ENCODE assay signal across 11 mouse cellular contexts in the genomic region with DNA sequence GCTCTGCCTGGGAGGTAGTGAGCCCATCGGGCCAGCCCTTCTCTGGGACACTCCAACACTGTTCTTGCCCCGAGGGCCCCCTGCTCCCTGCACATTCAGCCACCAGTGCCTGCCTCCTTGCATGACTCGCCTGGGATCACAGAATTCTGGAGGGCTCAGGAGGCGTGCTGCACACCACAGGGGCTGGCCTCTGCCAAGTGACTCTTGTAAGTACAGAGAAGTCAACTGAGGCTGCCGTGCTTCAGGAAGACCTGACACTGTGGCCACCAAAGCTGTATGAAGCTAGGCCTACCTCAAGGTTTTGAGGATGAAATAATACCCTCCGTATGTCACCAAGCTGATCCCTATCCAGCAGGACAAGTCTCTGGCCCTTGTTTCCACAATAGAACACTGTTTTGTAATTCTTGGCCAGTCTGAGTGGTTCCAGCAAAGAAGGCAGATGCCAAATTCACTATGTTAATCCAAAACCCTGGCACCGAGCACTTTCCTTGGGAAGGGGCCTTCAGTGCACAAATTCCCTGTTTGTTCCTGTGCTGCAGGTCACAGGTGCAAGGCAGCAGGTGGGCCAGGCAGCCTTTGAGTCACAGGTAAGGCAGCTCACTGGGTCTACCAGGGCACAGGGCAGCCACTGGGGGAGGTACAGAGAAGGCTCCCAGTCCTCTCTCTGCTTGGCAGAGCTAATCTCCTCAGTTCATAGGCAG. TPM values are rescaled to one million over a fixed set of nuclear protein-coding genes. Genes with fewer than 3 reads are reported as not detected.
DNase-seq lines count a peak whose midpoint lies in the region; ATAC-seq and TF ChIP-seq lines count a peak whose summit lies in the region.
"Had no signal": no experiment of that assay in that cellular context is flagged by ENCODE, and none has a peak within 500 bp of the region (broad histone marks: within the 10 kb centered on the region; RNA-seq: fewer than 3 reads in every experiment).

No protein-coding gene starts in this region.

- H3K4me3 ChIP-seq in gastrocnemius, adult 2 months, result peak overlapping the region; percentile 36
- H3K4me3 ChIP-seq in limb, embryonic 12.5 days (replicated peaks), result no peak overlapping the region
- H3K4me3 ChIP-seq in limb, embryonic 10.5 days, result no peak overlapping the region
- no peak overlapping the region for H3K4me3 ChIP-seq in midbrain, embryonic 16.5 days (ENCODE audit: low read depth, low read length)
- no peak overlapping the region for H3K4me3 ChIP-seq in intestine, embryonic 16.5 days (ENCODE audit: low read length)

- intact Hi-C loops in gastrocnemius, adult 2 months (cut with DNase I), result no loop called here
- intact Hi-C loops in left cerebral cortex, postnatal 14 days (cut with DNase I), result no loop called here

- ATAC-seq in limb, embryonic 12.5 days (ENCODE audit: insufficient number of reproducible peaks, insufficient read depth, low FRiP score, low TSS enrichment, low read depth), result no peak
- 0 out of 2 replicates have a peak, but pooled peaks have one; percentile 24 for ATAC-seq in midbrain, embryonic 16.5 days
- no peak for ATAC-seq in intestine, embryonic 16.5 days

- DNase-seq in gastrocnemius, adult 2 months, result no peak
- no peak for DNase-seq in gastrocnemius, postnatal 25 days
- DNase-seq in limb, embryonic 10.5 days (ENCODE audit: low spot score), result no peak
- DNase-seq in cerebellum, postnatal 10 days, result peak; percentile 81 to 84
- DNase-seq in left cerebral cortex, postnatal 14 days (ENCODE audit: low spot score in 2 of 2), result no peak

- WGBS in limb, embryonic 12.5 days, result 64% methylated on average over 7 of the region's 7 CpGs
- WGBS in limb, embryonic 10.5 days, result 72% methylated on average over 7 of the region's 7 CpGs
- WGBS in midbrain, embryonic 16.5 days, result 51% methylated on average over 7 of the region's 7 CpGs
- 49% methylated on average over 7 of the region's 7 CpGs for WGBS in intestine, embryonic 16.5 days

- no peak overlapping the region; the same call in 1 of the 2 replicates for H3K9ac ChIP-seq in limb, embryonic 12.5 days (replicated peaks)
- H3K9ac ChIP-seq in midbrain, embryonic 16.5 days (ENCODE audit: low read depth, low read length), result no peak overlapping the region
- no peak overlapping the region for H3K9ac ChIP-seq in intestine, embryonic 16.5 days (ENCODE audit: low read depth, low read length)

- no peak for TF ChIP-seq CTCF in gastrocnemius, adult 2 months (IDR thresholded peaks at IDR 0.05)

- H3K36me3 ChIP-seq in limb, embryonic 12.5 days, result no peaks in the 10 kb centered on the region
- no peaks in the 10 kb centered on the region for H3K36me3 ChIP-seq in limb, embryonic 10.5 days
- no peaks in the 10 kb centered on the region for H3K36me3 ChIP-seq in midbrain, embryonic 16.5 days (ENCODE audit: control insufficient read depth, insufficient read depth, low read length)
- H3K36me3 ChIP-seq in intestine, embryonic 16.5 days (ENCODE audit: control insufficient read depth, insufficient read depth, low read length), result no peaks in the 10 kb centered on the region

- peaks cover 12% of the 10 kb centered on the region for H3K4me1 ChIP-seq in limb, embryonic 12.5 days (replicated peaks)
- H3K4me1 ChIP-seq in limb, embryonic 10.5 days, result peaks cover 5% of the 10 kb centered on the region; the same call in 1 of the 2 replicates
- peaks cover 6% of the 10 kb centered on the region; the same call in 1 of the 2 replicates for H3K4me1 ChIP-seq in midbrain, embryonic 16.5 days (ENCODE audit: control insufficient read depth, insufficient read depth, low read length)
- no peaks in the 10 kb centered on the region for H3K4me1 ChIP-seq in intestine, embryonic 16.5 days (ENCODE audit: control insufficient read depth, insufficient read depth, low read length)

- H3K27me3 ChIP-seq in limb, embryonic 12.5 days, result 0 out of 2 replicates have a peak, but pooled peaks cover 5% of the 10 kb centered on the region
- H3K27me3 ChIP-seq in limb, embryonic 10.5 days (ENCODE audit: low read depth, poor library complexity, severe bottlenecking), result no peaks in the 10 kb centered on the region
- no peaks in the 10 kb centered on the region for H3K27me3 ChIP-seq in midbrain, embryonic 16.5 days (ENCODE audit: control insufficient read depth, insufficient read depth, low read depth, low read length)
- no peaks in the 10 kb centered on the region for H3K27me3 ChIP-seq in intestine, embryonic 16.5 days (replicated peaks; ENCODE audit: control insufficient read depth, insufficient read depth, low read length)

- H3K9me3 ChIP-seq in limb, embryonic 12.5 days, result no peaks in the 10 kb centered on the region
- no peaks in the 10 kb centered on the region for H3K9me3 ChIP-seq in limb, embryonic 10.5 days (replicated peaks)
- no peaks in the 10 kb centered on the region for H3K9me3 ChIP-seq in midbrain, embryonic 16.5 days (replicated peaks; ENCODE audit: control insufficient read depth, low read length, poor library complexity, severe bottlenecking)
- no peaks in the 10 kb centered on the region for H3K9me3 ChIP-seq in intestine, embryonic 16.5 days (ENCODE audit: control insufficient read depth, low read length)

- H3K4me2 ChIP-seq in limb, embryonic 12.5 days, result 0 out of 2 replicates have a peak overlapping the region, but pooled peaks have one; percentile 8
- H3K4me2 ChIP-seq in midbrain, embryonic 16.5 days (ENCODE audit: low read length), result no peak overlapping the region
- H3K4me2 ChIP-seq in intestine, embryonic 16.5 days (ENCODE audit: low read depth, low read length), result no peak overlapping the region

- H3K27ac ChIP-seq in gastrocnemius, adult 2 months, result peak overlapping the region; percentile 82
- peak overlapping the region; percentile 85 for H3K27ac ChIP-seq in limb, embryonic 12.5 days
- no peak overlapping the region for H3K27ac ChIP-seq in limb, embryonic 10.5 days
- H3K27ac ChIP-seq in midbrain, embryonic 16.5 days (ENCODE audit: low read length), result peak overlapping the region; percentile 64
- no peak overlapping the region for H3K27ac ChIP-seq in intestine, embryonic 16.5 days (ENCODE audit: low read length)

RNA-seq across cellular contexts. Expression of a gene that starts 19.3 kb away (rescaled TPM):
- under 1 TPM in 1 of 2 experiments, not detected in 1; 0.23 TPM for total RNA-seq in gastrocnemius, adult 2 months (2021)
- under 1 TPM; 0.32 to 0.46 TPM for total RNA-seq in gastrocnemius, postnatal 25 days (2021)
- 0.15 and 0.58 TPM in 2 replicates for polyA plus RNA-seq in limb, embryonic 12.5 days (2016; fragmentation: Nextera tagmentation; extraction: Ambion mirVana)
- 0.36 and 0.38 TPM in 2 replicates for polyA plus RNA-seq in limb, embryonic 10.5 days (2016; fragmentation: Nextera tagmentation; extraction: Ambion mirVana)
- 5.1 and 6.8 TPM in 2 replicates for polyA plus RNA-seq in midbrain, embryonic 16.5 days (2015; fragmentation: Nextera tagmentation; extraction: Ambion mirVana)
- 1 to 10 TPM; 9.1 to 9.3 TPM for total RNA-seq in left cerebral cortex, postnatal 14 days (2021)
- polyA plus RNA-seq in intestine, embryonic 16.5 days (2015; fragmentation: Nextera tagmentation; extraction: Ambion mirVana), result 0.66 and 0.81 TPM in 2 replicates
- total RNA-seq: megakaryocyte, adult 5-6 weeks had no signal

RNA-seq across cellular contexts. Expression of a gene that starts 27.6 kb away (rescaled TPM):
- total RNA-seq in gastrocnemius, adult 2 months (2021), result 100 to 1,000 TPM; 151 to 153 TPM
- total RNA-seq in gastrocnemius, postnatal 25 days (2021), result 100 to 1,000 TPM; 193 to 201 TPM
- 0.19 and 0.22 TPM in 2 replicates for polyA plus RNA-seq in limb, embryonic 12.5 days (2016; fragmentation: Nextera tagmentation; extraction: Ambion mirVana)
- not detected in 2 replicates for polyA plus RNA-seq in limb, embryonic 10.5 days (2016; fragmentation: Nextera tagmentation; extraction: Ambion mirVana)
- polyA plus RNA-seq in midbrain, embryonic 16.5 days (2015; fragmentation: Nextera tagmentation; extraction: Ambion mirVana), result 0.16 TPM in 1 of 2 replicates, not detected in the other
- total RNA-seq in left cerebral cortex, postnatal 14 days (2021), result 1 to 10 TPM; 8.3 to 8.7 TPM
- polyA plus RNA-seq in intestine, embryonic 16.5 days (2015; fragmentation: Nextera tagmentation; extraction: Ambion mirVana), result 1.2 and 2.1 TPM in 2 replicates
- total RNA-seq: CH12.LX; megakaryocyte, adult 5-6 weeks had no signal
- polyA plus RNA-seq: limb, embryonic 11.5 days had no signal

RNA-seq across cellular contexts. Expression of a gene that starts 38.2 kb away (rescaled TPM):
- 100 to 1,000 TPM in 1 of 2 experiments, 10 to 100 TPM in 1; 89.1 to 111 TPM for total RNA-seq in gastrocnemius, adult 2 months (2021)
- total RNA-seq in gastrocnemius, postnatal 25 days (2021), result 100 to 1,000 TPM; 110 to 115 TPM
- polyA plus RNA-seq in limb, embryonic 12.5 days (2016; fragmentation: Nextera tagmentation; extraction: Ambion mirVana), result 152 and 161 TPM in 2 replicates
- 174 and 201 TPM in 2 replicates for polyA plus RNA-seq in limb, embryonic 10.5 days (2016; fragmentation: Nextera tagmentation; extraction: Ambion mirVana)
- 143 and 154 TPM in 2 replicates for polyA plus RNA-seq in midbrain, embryonic 16.5 days (2015; fragmentation: Nextera tagmentation; extraction: Ambion mirVana)
- 100 to 1,000 TPM in 1 of 2 experiments, 10 to 100 TPM in 1; 99.1 to 108 TPM for total RNA-seq in left cerebral cortex, postnatal 14 days (2021)
- 149 and 162 TPM in 2 replicates for polyA plus RNA-seq in intestine, embryonic 16.5 days (2015; fragmentation: Nextera tagmentation; extraction: Ambion mirVana)

RNA-seq across cellular contexts. Expression of a gene that starts 42.5 kb away (rescaled TPM):
- total RNA-seq in gastrocnemius, adult 2 months (2021), result 100 to 1,000 TPM; 103 to 120 TPM
- 100 to 1,000 TPM; 116 to 215 TPM for total RNA-seq in gastrocnemius, postnatal 25 days (2021)
- polyA plus RNA-seq in limb, embryonic 12.5 days (2016; fragmentation: Nextera tagmentation; extraction: Ambion mirVana), result 5.9 and 7.0 TPM in 2 replicates
- polyA plus RNA-seq in limb, embryonic 10.5 days (2016; fragmentation: Nextera tagmentation; extraction: Ambion mirVana), result 0.10 and 0.71 TPM in 2 replicates
- polyA plus RNA-seq in midbrain, embryonic 16.5 days (2015; fragmentation: Nextera tagmentation; extraction: Ambion mirVana), result 1.5 and 1.6 TPM in 2 replicates
- total RNA-seq in left cerebral cortex, postnatal 14 days (2021), result 1 to 10 TPM; 5.0 to 5.3 TPM
- polyA plus RNA-seq in intestine, embryonic 16.5 days (2015; fragmentation: Nextera tagmentation; extraction: Ambion mirVana), result 0.27 and 0.32 TPM in 2 replicates
- total RNA-seq: CH12.LX; megakaryocyte, adult 5-6 weeks had no signal

Comparison
In these comparisons a context has a peak if more than half of its experiments do, and no peak if none do; other contexts are left out.
1. H3K27ac ChIP-seq: peak in gastrocnemius, adult 2 months (single experiment), limb, embryonic 12.5 days (single experiment) and midbrain, embryonic 16.5 days (single experiment); none in limb, embryonic 10.5 days (single experiment) and intestine, embryonic 16.5 days (single experiment).
2. DNase-seq: peak in cerebellum, postnatal 10 days (2 of 2); none in gastrocnemius, adult 2 months (single experiment), gastrocnemius, postnatal 25 days (single experiment), limb, embryonic 10.5 days (single experiment) and left cerebral cortex, postnatal 14 days (0 of 2).